Mouse (Mus musculus): ENCODE data around the gene Mark3.

Mark3 gene

DNA sequence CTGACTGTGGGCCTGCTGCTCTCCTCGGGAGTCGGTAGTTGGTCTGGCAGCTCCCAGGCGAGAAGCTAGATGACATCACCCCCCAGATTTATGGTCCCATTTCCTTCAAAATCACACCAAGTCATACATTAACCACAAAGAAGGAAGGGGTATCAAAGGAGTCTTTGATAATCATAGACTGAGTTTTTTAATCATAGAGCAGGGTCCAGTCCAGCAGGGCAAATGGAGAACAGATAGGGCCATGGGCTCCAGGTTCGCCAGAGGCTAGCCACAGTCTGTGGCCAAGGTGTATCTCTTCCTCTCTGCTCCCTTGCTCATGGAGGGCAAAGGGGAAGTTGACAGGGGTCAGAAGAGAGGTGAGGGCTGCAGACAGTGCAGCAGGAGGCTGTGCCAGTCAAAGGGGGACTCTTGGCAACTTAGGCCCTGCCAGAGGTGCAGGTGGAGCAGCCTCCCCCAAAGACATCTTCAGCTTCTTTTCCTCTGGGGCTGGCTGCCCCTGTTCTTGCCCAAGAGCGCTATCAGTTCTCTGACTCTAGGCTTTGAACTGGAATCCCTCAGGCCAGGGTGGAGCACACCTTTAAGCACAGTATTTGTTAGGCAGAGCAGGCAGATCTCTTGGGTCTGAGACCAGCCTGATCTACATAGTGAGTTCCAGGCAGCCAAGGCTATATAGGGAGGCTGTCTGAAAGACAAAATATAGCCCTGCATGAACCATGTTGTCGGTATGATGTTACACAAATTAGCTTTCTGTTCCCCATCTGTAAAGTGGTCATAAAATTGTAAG is 101.7 kb downstream of the Mark3 start:
- DNase-seq (ENCODE audit: extremely low spot score), result no peak

DNA sequence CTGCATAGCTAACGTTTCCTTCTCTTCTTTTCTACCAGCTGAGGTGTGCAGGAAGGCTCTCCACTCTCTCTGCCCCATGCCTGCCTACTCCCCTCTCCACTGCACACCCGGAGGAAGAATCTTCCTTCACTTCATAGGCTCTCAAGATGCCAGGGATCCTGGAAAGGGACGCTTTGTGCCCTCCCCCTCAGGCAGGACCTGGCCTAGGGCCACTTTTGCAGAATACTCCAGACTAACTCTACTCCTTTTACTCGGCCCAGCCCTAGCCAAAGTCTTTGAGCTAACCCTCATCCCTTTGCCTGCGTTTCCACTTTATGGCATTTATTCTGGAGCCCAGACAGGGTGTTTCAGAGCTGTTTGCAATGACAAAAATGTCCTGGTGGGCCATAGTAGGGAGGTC is 103.1 kb downstream of the Mark3 start:
- no peak for DNase-seq (ENCODE audit: extremely low spot score)

DNA sequence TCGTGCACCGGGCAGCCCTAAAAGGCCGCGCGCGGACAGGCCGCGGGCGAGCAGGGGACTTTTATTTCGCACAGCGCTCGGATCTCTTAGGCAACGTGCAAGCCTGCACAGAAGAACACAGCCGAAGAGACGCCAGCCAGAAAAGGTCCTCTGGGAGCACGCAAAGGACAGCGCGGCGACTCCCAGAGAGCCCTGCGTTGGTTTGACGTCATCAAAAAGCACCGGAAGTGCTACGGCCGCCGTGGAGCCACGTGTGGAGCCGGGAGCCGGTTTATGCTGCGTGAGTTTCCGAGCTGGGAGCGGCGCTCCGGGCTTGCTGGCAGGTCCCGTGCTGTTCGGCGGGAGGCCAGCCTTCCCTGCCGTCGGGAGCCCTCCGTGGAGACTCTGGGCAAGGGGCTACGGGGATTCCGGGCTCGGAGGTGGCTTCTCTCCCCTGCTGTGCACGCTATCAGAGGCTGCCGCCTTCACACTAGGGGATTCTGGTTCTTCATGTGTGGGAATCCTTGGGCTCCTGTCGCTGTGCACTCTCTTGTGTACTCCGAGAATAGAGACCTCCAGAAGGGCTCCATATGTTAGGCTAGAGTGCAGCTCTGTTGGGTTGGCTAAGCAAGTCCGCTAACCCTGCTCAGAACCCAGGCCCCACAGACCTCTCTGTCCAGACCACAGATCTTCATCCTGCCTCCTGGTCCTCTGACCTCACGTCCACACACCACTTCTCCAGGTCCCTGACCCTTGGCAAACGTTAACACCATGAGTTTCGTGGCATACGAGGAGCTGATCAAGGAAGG is 103.8 kb downstream of the Mark3 start, which contains the start of gene Trmt61a:
Gene Trmt61a (plus strand): TSS at position 224 of the 788 bp plus-strand sequence.
- peak; percentile 94 for DNase-seq (ENCODE audit: extremely low spot score)

DNA sequence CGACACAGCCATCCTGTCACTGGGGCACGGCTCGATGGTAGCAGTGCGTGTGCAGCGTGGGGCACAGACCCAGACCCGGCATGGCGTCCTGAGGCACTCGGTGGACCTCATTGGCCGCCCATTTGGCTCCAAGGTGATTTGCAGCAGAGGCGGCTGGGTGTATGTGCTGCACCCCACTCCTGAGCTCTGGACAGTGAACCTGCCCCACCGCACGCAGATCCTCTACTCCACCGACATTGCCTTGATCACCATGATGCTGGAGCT is 104.3 kb downstream of the Mark3 start:
- DNase-seq (ENCODE audit: extremely low spot score), result no peak

DNA sequence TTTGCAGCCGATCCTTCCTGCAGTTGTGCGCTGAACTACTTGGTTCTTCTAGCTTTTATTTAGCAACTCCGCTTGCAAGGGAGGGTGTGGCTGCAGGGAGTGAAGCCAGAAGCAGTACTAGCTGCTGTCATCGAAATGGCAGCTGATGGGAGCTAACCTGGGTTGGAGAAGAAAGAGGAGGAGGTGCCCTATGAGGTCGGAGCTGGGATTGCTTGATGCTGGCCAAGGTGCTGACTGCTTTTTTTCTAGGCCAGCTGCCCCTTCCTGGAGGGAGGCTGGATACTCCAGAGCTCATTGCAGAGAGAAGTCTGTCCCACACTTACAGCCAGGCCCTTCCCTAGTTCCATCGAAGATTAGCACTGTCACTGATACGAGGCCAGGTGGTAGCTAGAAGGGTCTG is 104.7 kb downstream of the Mark3 start:
- DNase-seq (ENCODE audit: extremely low spot score), result no peak

DNA sequence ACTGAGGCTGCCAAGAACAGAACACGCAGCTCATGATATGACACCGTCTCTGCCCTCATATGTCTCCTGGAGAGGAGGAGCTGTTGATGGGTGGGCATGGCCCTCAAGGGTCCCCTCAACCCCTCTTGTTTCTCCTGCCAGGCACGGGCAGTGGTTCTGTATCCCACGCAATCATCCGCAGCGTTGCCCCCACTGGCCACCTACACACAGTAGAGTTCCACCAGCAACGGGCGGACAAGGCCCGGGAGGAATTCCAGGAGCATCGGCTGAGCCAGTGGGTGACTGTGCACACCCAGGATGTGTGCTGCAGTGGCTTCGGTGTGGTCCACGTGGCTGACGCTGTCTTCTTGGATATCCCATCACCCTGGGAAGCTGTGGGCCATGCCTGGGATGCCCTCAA is 106.3 kb downstream of the Mark3 start:
- no peak for DNase-seq (ENCODE audit: extremely low spot score)

DNA sequence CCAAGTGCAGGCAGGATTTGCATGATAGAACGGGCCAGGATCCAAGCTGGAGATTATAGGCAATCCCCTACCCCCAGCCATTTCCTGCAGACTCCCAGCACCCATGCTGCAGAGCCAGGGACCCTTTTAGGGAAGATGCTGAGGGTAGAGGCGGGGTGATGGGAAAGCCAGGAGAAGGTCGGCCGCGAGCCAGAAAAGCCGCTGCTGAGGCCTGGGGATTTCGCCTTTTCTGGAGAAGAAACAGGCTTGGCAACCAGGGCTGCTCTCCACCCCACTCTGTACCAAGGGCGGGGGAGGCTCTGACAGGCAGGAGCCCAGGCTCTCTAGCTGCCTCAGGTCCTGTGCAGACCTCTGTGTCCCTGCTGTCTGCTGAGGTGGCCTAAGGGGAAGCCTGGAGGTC is 107.0 kb downstream of the Mark3 start:
- no peak for DNase-seq (ENCODE audit: extremely low spot score)

DNA sequence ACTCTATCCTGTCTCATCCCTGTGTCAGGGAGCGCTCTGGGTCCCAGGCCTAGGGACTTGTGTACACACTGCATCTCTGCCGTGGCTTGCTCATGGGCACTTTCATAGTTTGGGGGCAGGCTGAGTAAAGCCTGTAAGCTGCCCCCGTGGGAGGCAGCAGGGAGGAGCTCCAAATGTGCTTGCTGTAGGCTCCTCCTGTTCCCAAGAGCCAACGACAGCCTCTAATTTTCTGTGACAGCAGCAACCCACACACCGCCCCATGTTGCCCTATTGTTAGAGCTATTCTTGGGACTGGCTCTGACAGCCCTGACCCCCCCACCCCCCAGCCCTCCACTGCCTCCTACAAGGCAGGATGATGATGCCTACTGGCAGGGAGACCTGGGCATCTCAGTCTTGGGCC is 107.7 kb downstream of the Mark3 start:
- DNase-seq (ENCODE audit: extremely low spot score), result no peak

DNA sequence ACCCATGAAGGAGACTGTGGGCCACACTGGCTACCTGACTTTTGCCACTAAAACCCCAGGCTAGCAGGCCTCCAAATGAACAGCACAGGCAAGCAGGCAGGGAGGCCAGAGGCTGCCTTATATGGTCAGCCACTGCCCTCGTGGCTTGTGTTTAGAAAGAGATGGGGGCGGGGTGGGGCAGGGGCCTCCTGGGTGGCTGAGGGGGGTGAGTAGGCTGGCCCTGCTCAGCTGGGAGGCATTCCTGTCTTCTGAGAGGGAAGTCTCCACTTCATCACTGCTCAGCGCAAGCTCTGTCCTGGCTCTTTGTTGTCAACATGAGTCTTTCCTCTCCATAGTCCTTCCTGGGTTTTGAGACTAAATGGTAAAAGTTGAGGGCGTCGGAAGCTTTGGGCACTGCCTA is 108.5 kb downstream of the Mark3 start:
- no peak for DNase-seq (ENCODE audit: extremely low spot score)

DNA sequence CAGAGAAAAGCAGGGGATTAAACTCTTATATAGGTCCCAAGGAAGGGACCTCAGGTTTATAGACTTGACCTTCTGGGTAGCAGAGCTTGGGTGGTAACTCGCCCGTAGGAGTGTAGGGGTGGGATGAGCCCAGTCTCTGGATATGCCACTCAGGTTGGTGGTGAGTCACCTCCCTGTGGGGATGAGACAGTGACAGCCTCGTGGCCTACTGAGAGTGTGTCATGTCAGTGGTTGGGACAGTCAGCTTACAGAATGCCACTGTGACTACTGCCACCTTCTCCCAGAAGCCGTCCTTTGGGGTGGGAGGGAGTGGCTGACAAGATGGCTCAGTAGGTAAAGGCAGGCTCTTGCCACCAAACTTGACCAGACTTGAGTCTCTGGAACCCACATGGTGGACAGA is 112.1 kb downstream of the Mark3 start:
- no peak for DNase-seq (ENCODE audit: extremely low spot score)

DNA sequence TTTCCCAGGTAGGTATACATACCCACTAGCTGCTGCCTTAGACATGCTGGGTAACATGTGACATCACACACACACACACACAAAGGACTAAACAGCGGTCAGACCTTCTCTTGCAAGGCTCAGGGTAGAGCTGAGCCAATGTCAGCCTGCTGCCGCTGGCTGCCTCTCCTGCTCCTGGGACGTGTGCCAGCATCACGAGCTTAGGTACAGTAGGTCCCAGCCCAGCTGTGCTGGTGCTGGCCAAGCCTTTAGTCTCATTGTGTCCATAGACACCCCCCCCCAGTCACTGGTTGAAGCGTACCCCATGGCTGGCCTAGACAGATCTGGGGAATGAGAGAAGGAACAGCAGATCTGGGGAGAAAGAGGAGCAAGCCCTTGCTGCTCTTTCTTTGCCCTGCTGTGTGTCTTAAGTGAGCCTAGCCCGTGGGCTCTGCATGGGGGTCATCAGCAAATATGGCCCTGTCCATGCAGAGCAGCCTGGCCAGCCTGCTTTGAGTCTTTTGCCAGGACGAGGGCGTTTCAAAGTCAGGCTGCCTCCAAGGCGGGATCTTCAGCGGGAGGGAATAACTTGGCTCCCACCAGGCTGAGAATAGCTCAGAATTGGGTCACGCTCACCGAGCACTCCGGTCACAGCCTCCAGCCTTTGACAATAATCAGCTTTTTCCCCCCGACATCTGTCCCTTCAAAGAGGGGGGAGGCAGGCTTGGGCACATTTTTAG is 113.2 kb downstream of the Mark3 start:
- DNase-seq (ENCODE audit: extremely low spot score), result no peak

DNA sequence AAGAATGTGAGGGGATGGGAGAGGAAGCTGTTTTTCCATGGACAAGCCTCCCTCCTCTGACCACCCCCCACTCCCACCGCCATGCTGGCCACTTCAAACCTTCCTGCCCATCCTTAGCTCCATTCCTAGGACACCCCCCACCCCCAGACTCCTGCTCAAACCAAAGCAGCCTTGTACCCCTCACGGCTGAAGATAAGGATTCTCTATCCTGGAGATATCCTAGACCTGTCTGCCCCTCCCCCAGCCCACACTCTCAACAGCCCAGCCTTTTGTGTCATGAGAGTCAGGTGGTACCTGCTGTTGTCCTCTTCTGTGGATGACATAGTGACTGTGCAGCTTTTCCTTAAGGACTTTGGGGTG is 113.7 kb downstream of the Mark3 start:
- no peak for DNase-seq (ENCODE audit: extremely low spot score)

DNA sequence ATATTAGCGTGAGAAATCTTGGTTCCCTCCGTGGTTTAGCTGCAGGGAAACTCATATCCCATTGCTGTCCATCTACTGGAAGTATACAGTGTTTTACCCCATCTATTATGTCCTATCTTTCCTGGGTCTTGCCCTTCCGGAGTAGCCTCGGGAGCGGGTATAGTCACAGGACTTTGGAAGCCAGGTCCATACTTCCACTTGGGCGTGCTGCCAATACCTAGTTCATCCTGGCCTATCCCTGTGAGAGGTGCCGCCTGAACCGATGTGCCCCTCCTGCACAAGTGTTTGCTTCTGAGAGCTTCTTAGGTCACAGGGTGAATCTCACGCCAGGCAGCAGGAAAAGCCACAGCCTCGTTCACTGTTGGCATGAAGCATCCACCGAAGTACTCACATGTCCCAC is 115.1 kb downstream of the Mark3 start:
- no peak for DNase-seq (ENCODE audit: extremely low spot score)

DNA sequence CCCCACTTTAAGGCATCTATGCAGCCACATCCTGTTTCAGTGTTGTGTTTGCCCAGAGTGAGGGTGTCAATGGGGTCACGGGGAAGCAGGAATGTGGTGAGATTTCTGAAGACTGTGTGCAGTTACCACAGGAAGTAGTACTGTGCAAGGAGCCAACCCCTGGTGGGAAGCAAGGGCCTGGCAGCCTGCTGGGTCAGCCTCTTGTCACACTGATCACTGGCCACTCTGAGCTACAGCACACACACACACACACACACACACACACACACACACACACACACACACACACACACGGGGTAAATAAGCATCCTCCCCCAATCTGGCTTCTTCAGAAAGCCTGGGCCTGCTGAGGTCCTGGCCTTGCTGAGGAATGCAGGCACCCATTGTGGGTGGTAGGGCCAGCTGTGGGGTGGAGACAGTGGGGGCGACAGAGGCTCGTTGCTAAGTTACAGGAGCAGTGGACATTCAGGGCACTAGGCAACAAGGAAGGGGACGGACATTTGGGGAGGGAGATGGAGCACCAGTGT is 117.1 kb downstream of the Mark3 start:
- peak; percentile 73 for DNase-seq (ENCODE audit: extremely low spot score)

DNA sequence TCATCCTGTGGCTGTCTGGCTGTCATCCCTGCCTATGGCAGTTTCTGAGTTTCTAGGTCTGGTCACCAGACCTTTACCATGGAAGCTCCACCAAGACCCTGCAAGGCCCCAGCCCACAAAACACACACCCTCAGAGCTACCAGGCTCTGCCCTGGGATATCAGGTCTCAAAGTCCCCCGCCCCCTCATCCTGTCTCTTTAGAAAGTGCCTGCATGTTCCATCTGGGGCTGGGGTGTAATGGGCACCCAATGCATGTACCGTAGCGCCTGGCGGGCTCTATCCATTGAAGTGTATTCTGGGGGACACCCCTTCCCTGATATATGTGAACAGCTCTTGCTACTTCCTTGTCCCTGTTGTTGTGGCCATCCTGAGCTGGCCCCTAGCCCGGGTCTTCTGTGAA is 118.6 kb downstream of the Mark3 start:
- no peak for DNase-seq (ENCODE audit: extremely low spot score)

DNA sequence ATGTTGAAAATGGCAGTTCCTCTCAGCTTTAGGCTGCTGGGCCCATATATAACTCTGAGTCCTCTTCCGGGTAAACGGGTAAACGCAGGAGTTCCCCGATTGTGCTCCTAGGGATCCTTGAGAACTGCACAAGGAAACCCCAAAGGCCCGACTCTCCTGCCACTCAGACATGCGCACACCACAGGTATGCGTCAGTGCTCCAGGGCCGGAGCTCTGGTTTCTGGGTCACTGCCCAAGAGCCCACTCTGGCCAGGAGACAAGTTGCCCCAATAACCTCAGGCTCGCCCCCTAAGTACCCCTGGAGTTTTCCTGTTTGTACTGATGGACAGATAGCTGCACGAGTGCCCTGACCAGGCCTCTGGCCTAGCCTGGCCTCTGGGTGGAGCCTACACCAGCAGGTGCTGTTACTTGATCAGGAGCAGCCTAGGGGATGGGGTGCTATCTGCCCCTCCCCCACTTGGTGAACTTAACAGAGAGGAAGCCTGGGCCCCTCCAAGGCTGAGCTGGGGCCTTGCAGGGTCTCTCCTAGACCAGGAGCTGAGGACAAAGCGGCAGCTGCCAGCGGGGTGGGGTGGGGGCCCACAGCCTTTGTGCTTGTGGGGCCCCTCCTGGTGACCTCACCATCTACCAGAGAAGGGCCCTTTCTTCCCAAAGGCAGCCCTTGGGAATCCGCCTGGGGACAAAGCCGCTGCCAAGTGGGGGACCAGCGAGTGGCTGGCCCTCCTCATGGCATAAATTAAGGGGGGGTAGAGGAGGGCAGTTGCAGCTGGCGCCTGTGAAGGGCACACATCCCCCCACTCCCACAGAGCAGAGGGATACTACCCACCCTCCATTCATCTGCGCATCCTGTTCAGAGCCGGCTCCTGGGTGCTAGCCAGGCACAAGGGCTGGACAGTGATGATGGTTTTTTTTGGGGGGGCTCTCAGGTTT is 119.3 kb downstream of the Mark3 start:
- peak; percentile 79 for DNase-seq (ENCODE audit: extremely low spot score)

DNA sequence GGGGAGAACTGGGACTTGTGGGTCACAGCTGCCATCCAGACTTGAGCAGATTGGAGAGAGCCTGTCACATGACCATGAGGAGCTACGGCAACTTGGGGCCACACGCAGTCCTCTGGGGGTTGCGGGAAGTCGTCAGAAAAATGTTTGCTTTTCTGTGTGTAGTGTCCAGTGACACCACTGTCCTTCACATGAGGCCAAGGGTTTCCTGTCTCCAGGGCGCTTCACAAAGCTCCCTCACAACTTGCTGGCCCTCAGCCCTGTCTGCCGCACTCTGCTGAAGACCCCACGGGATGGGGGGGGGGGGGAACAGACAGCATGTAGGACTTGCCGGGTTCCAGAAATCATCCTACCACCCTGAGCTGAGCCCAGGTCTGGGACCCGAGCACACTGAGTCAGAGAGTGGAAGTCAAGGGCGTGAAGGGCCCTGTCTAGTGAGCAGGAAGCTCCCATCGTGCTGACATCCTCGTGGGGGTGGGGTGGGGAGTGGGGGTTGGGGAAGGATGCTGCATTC is 120.0 kb downstream of the Mark3 start:
- DNase-seq (ENCODE audit: extremely low spot score), result no peak

DNA sequence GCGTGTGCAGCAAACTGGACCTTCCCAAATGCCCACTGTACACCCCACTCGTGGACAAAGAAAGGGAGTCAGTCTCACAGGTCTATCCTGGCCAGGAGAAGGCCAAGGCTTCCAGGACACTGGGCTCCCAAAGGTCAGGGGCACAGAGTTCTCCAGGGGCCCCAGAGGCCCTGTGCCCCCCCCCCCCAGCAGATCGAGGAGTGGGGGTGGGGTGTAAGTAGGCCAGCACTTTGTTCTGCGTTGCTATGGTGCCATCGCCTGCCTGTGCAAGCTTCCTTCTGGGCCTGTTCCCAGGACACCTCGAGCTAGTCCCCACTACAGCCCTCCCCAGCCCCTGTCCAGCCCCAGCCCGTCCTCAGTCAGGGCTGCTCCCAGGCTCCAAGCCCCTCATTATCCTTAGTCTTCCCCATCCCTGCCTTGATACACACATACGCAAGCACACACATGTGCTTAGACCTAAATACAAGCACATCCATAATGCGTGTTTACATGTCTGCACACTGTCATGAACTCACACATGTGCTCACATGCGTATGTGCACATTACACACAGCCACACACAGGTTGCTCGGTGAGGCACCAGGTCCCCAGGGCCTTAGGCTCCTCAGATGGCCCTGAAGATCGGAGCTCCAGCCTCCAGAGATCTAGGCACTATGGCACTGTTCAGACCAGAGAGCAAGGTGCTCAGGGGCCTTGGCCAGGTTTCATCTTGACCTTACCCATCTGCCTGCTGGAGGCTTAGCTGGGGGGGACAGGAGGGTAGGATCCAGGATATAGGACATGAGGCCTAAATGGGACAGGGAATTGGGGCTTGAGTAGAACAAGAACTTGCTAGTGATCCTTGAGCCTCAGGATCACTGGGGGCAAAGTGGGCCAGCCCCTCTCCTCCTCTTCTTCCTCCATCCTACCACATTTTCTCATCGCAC is 120.8 kb downstream of the Mark3 start:
- DNase-seq (ENCODE audit: extremely low spot score), result peak; percentile 61

DNA sequence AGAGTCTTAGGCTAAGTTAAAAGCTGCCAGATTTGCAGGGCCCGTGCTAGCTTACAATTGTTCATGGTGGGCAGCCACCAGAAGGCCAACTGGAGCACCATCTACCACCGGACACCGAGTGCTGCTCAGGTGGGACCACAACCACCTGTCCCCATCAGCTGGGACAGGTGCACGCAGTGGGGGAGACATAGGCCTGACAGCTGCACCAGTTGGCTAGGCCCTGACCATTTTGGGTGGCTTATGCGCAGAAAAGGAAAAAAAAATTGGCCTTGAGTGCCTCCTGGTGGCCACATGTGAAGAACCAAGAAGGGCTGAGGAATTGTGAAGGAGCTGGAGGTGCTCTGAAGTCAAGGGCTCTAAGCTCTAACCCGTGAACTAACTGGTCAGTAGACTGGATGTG is 121.9 kb downstream of the Mark3 start:
- DNase-seq (ENCODE audit: extremely low spot score), result peak; percentile 78

DNA sequence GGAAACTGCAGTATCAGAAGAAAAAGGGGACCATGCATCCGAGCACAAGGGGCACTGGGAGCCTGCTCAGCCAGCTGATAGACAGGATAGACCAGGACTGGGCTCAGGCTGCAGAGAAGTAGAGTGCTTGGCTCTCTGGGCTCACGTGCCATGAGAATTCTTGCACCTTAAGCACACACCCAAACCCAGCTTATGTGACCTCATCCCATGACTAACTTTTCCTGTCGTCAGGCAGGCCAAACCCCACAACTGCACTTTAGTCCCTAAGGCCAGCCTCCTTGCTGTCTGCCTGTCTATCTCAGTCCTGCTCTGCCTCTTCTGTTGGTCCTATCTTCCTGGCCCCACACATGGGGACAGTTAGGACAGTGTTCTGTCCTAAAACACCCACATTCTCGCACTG is 123.4 kb downstream of the Mark3 start:
- DNase-seq (ENCODE audit: extremely low spot score), result no peak

All from embryo, embryonic 9.5 days (tissue).